Mouse (Mus musculus) megakaryocyte-erythroid progenitor cell, adult 5 weeks (primary cell): ENCODE results near the gene Ptger3. TPM values are rescaled to one million over a fixed set of nuclear protein-coding genes. Genes with fewer than 3 reads are reported as not detected.

Source experiments
- polyA plus RNA-seq: library from polyadenylated mRNA; stranded (reverse); fragments of >175 nt; gene quantifications from 2 replicates; pipeline ENCODE4 v1.2.3, GENCODE M21; 2012

Gene Ptger3
- polyA plus RNA-seq: 6.1 and 9.6 TPM in 2 replicates

GRCm38 (mm10) chr3:157566725-157567565 lies at the start of gene Ptger3:
Ptger3 (plus strand) TSS chr3:157566892.

GRCm38 (mm10) chr3:157533964-157534785 lies 32.5 kb upstream of the Ptger3 start, which contains the start of gene Zranb2:
Zranb2 (plus strand) TSS chr3:157534160.

Other genes with a start within 250 kb of the Ptger3 start
- gene Zranb2, start 32.7 kb upstream of the Ptger3 start, polyA plus RNA-seq: 7.7 and 10.7 TPM in 2 replicates